Mouse (Mus musculus): ENCODE data around the gene Gm3476.
"Not testable (repeated sequence)": the region's sequence is repeated elsewhere in the genome, so short reads cannot be mapped to it uniquely, and the experiment has no call there.

The Gm3476 gene

GRCm38 (mm10) chr14:6125707-6126106 lies at the start of gene Gm3476:
TSS of gene Gm3476 (minus strand) at chr14:6125807.
- DNase-seq (ENCODE audit: inconsistent ontology term): not testable (repeated sequence)

- not testable (repeated sequence) for DNase-seq (ENCODE audit: inconsistent ontology term)
Measured at GRCm38 (mm10) chr14:6163538-6163937, 37.9 kb upstream of the Gm3476 start.

DNA sequence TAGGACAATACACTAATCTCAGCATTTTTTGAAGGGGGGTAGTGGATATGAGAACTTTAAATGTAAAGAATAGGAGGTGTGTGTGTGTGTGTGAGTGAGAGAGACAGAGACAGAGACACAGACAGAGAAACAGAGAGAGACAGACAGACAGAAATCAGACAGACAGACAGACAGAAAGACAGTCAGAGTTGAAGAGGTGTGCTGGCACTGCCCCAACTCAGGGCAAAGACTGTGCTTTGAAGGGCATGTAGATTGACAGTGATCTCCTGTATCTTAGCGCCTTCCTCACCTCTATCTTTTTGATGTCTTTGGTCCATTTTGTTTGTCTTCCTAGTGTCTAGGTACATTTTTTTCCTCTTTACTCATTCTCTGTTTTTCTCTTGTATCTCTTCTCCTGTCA lies 35.5 kb upstream of the Gm3476 start:
- DNase-seq (ENCODE audit: inconsistent ontology term): not testable (repeated sequence)

GRCm38 (mm10) chr14:6108272-6108925 lies 17.2 kb downstream of the Gm3476 start, which contains the start of gene Gm3468:
TSS of gene Gm3468 (minus strand) at chr14:6108665.
- DNase-seq (ENCODE audit: inconsistent ontology term): peak; percentile 84

DNA sequence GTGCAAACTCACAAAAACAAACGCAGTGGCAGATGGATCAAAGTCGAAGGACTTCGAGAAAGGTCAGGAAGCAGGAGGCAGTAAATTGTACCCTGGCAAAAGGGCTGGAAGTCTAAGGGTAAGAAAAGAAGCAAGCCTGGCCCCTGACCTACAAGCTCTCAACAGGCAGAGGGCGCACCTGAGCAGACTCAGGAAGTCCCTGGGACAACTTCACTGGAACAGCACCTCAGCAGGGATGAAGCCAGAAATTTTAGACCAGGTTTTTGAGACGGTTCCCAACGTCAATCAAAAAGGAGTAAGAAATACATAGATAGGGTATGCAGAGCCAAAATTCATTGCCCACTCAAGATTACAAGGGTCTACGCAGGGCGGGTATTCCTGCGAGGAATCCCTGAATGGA lies 18.1 kb downstream of the Gm3476 start:
- DNase-seq (ENCODE audit: inconsistent ontology term): peak; percentile 0

GRCm38 (mm10) chr14:6093842-6094241 lies 31.8 kb downstream of the Gm3476 start, which contains the start of gene Gm8206:
TSS of gene Gm8206 (minus strand) at chr14:6093942.
- not testable (repeated sequence) for DNase-seq (ENCODE audit: inconsistent ontology term)

DNA sequence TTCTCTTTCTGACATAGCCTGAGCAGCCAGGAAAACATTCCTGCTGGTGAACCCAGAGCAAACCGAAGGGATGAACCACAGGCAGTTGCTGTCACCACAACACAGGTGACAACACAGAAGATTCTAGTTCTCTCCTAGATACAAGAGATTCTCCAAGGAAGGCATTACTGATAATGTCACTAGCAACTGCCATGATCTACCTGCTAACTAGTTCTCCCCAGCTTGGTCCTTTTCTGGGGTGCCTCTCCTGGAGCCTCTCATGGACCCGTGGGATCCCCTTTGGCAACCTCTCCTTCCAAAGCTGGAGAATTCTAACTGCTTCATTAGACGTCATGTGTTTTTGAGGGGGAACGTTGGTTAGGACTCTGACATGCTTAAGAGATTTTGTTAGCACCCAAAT lies 67.4 kb downstream of the Gm3476 start, which contains the start of gene Gm6337:
Gene Gm6337, minus strand, starts transcription at position 101 of the 400 bp plus-strand sequence.
- not testable (repeated sequence) for DNase-seq (ENCODE audit: inconsistent ontology term)

Data from Muller cell, postnatal 12 days (primary cell).